In genomic region chr10:43330691-43331090, GRCm38 (mm10) we compare ENCODE assay signal across 15 mouse cellular contexts.
DNase-seq lines count a peak whose midpoint lies in the region; ATAC-seq lines count a peak whose summit lies in the region.
"Had no signal": no experiment of that assay in that cellular context is flagged by ENCODE, and none has a peak within 500 bp of the region (broad histone marks: within the 10 kb centered on the region; RNA-seq: fewer than 3 reads in every experiment).

No protein-coding gene starts in this region.

- no peak overlapping the region for H3K4me2 ChIP-seq in hindbrain, embryonic 16.5 days (ENCODE audit: low read length)
- no peak overlapping the region for H3K4me2 ChIP-seq in midbrain, embryonic 12.5 days (replicated peaks)
- H3K4me2 ChIP-seq in midbrain, embryonic 16.5 days (ENCODE audit: low read length) = no peak overlapping the region
- no peak overlapping the region for H3K4me2 ChIP-seq in midbrain, embryonic 13.5 days (replicated peaks)
- H3K4me2 ChIP-seq in forebrain, embryonic 16.5 days (ENCODE audit: low read length) = no peak overlapping the region
- H3K4me2 ChIP-seq: embryonic facial prominence, embryonic 15.5 days; hindbrain, embryonic 15.5 days; limb, embryonic 13.5 days had no signal

- no peaks in the 10 kb centered on the region for H3K27me3 ChIP-seq in hindbrain, embryonic 10.5 days (ENCODE audit: insufficient read depth, poor library complexity, severe bottlenecking)
- no peaks in the 10 kb centered on the region for H3K27me3 ChIP-seq in hindbrain, embryonic 16.5 days (replicated peaks; ENCODE audit: control insufficient read depth, insufficient read depth, low read length)
- no peaks in the 10 kb centered on the region for H3K27me3 ChIP-seq in midbrain, embryonic 12.5 days
- no peaks in the 10 kb centered on the region for H3K27me3 ChIP-seq in midbrain, embryonic 16.5 days (ENCODE audit: control insufficient read depth, insufficient read depth, low read depth, low read length)
- H3K27me3 ChIP-seq in midbrain, embryonic 13.5 days = no peaks in the 10 kb centered on the region
- H3K27me3 ChIP-seq in forebrain, embryonic 16.5 days (replicated peaks; ENCODE audit: control insufficient read depth, insufficient read depth, low read length) = no peaks in the 10 kb centered on the region
- H3K27me3 ChIP-seq: embryonic facial prominence, embryonic 15.5 days; hindbrain, embryonic 15.5 days; limb, embryonic 13.5 days had no signal

- H3K27ac ChIP-seq in hindbrain, embryonic 10.5 days = peak overlapping the region; percentile 40; the same call in 1 of the 2 replicates
- H3K27ac ChIP-seq in hindbrain, embryonic 16.5 days (ENCODE audit: low read depth, low read length) = no peak overlapping the region
- H3K27ac ChIP-seq in midbrain, embryonic 12.5 days (replicated peaks) = peak overlapping the region; percentile 85; the same call in 1 of the 2 replicates
- H3K27ac ChIP-seq in midbrain, embryonic 16.5 days (ENCODE audit: low read length) = no peak overlapping the region; the same call in 1 of the 2 replicates
- peak overlapping the region; percentile 87 for H3K27ac ChIP-seq in midbrain, embryonic 13.5 days
- no peak overlapping the region for H3K27ac ChIP-seq in forebrain, embryonic 16.5 days (ENCODE audit: low read length)
- H3K27ac ChIP-seq: embryonic facial prominence, embryonic 15.5 days; layer of hippocampus, adult 2 months; limb, embryonic 13.5 days; macrophage had no signal

- H3K9me3 ChIP-seq in hindbrain, embryonic 10.5 days = no peaks in the 10 kb centered on the region
- no peaks in the 10 kb centered on the region for H3K9me3 ChIP-seq in hindbrain, embryonic 16.5 days (ENCODE audit: control insufficient read depth, low read length)
- no peaks in the 10 kb centered on the region for H3K9me3 ChIP-seq in midbrain, embryonic 12.5 days
- no peaks in the 10 kb centered on the region for H3K9me3 ChIP-seq in midbrain, embryonic 16.5 days (replicated peaks; ENCODE audit: control insufficient read depth, low read length, poor library complexity, severe bottlenecking)
- H3K9me3 ChIP-seq in midbrain, embryonic 13.5 days = no peaks in the 10 kb centered on the region
- no peaks in the 10 kb centered on the region for H3K9me3 ChIP-seq in forebrain, embryonic 16.5 days (ENCODE audit: control insufficient read depth, low read length)
- H3K9me3 ChIP-seq: embryonic facial prominence, embryonic 15.5 days; hindbrain, embryonic 15.5 days; limb, embryonic 13.5 days had no signal

- WGBS in hindbrain, embryonic 10.5 days = 58% methylated on average over 4 of the region's 4 CpGs
- 69% methylated on average over 4 of the region's 4 CpGs for WGBS in hindbrain, embryonic 16.5 days
- 51% methylated on average over 4 of the region's 4 CpGs for WGBS in midbrain, embryonic 12.5 days
- 76% methylated on average over 3 of the region's 4 CpGs for WGBS in midbrain, embryonic 16.5 days
- WGBS in midbrain, embryonic 13.5 days = 86% methylated on average over 3 of the region's 4 CpGs
- 75% methylated on average over 4 of the region's 4 CpGs for WGBS in forebrain, embryonic 16.5 days

- no peak overlapping the region for H3K4me3 ChIP-seq in hindbrain, embryonic 10.5 days
- H3K4me3 ChIP-seq in hindbrain, embryonic 16.5 days (ENCODE audit: low read length) = no peak overlapping the region
- no peak overlapping the region for H3K4me3 ChIP-seq in midbrain, embryonic 12.5 days
- H3K4me3 ChIP-seq in midbrain, embryonic 16.5 days (ENCODE audit: low read depth, low read length) = no peak overlapping the region
- no peak overlapping the region for H3K4me3 ChIP-seq in midbrain, embryonic 13.5 days (replicated peaks)
- H3K4me3 ChIP-seq in forebrain, embryonic 16.5 days (replicated peaks; ENCODE audit: low read length) = no peak overlapping the region
- H3K4me3 ChIP-seq: embryonic facial prominence, embryonic 15.5 days; hindbrain, embryonic 15.5 days; layer of hippocampus, adult 2 months; limb, embryonic 13.5 days had no signal

- no peak for DNase-seq in hindbrain, embryonic 10.5 days (ENCODE audit: low spot score)
- no peak for DNase-seq in right cerebral cortex, adult 2 months (ENCODE audit: low spot score in 2 of 2)
- DNase-seq in left cerebral cortex, adult 11 months (ENCODE audit: low spot score) = no peak
- DNase-seq: adrenal gland, adult 2 months; cerebellum, adult 8-10 months had no signal

- H3K9ac ChIP-seq in hindbrain, embryonic 16.5 days (ENCODE audit: low read depth, low read length) = no peak overlapping the region
- H3K9ac ChIP-seq in midbrain, embryonic 12.5 days (replicated peaks) = no peak overlapping the region
- no peak overlapping the region for H3K9ac ChIP-seq in midbrain, embryonic 16.5 days (ENCODE audit: low read depth, low read length)
- H3K9ac ChIP-seq in midbrain, embryonic 13.5 days (replicated peaks) = no peak overlapping the region
- H3K9ac ChIP-seq in forebrain, embryonic 16.5 days (replicated peaks; ENCODE audit: low read depth, low read length) = no peak overlapping the region
- H3K9ac ChIP-seq: embryonic facial prominence, embryonic 15.5 days; hindbrain, embryonic 15.5 days; limb, embryonic 13.5 days had no signal

- no peak for ATAC-seq in hindbrain, embryonic 16.5 days
- peak; percentile 21; the same call in 1 of the 2 replicates for ATAC-seq in midbrain, embryonic 12.5 days (ENCODE audit: low FRiP score, low read depth)
- ATAC-seq in midbrain, embryonic 16.5 days = no peak
- no peak for ATAC-seq in midbrain, embryonic 13.5 days
- no peak for ATAC-seq in forebrain, embryonic 16.5 days

- H3K36me3 ChIP-seq in hindbrain, embryonic 10.5 days = no peaks in the 10 kb centered on the region
- no peaks in the 10 kb centered on the region for H3K36me3 ChIP-seq in hindbrain, embryonic 16.5 days (ENCODE audit: control insufficient read depth, insufficient read depth, low read length)
- H3K36me3 ChIP-seq in midbrain, embryonic 12.5 days = no peaks in the 10 kb centered on the region
- H3K36me3 ChIP-seq in midbrain, embryonic 16.5 days (ENCODE audit: control insufficient read depth, insufficient read depth, low read length) = no peaks in the 10 kb centered on the region
- H3K36me3 ChIP-seq in midbrain, embryonic 13.5 days = no peaks in the 10 kb centered on the region
- no peaks in the 10 kb centered on the region for H3K36me3 ChIP-seq in forebrain, embryonic 16.5 days (ENCODE audit: control insufficient read depth, insufficient read depth)
- H3K36me3 ChIP-seq: embryonic facial prominence, embryonic 15.5 days; hindbrain, embryonic 15.5 days; limb, embryonic 13.5 days had no signal

- H3K4me1 ChIP-seq in hindbrain, embryonic 10.5 days (replicated peaks) = peaks cover 28% of the 10 kb centered on the region
- H3K4me1 ChIP-seq in hindbrain, embryonic 16.5 days (ENCODE audit: control insufficient read depth, insufficient read depth, low read depth, low read length) = peaks cover 21% of the 10 kb centered on the region
- H3K4me1 ChIP-seq in midbrain, embryonic 12.5 days = peaks cover 28% of the 10 kb centered on the region
- H3K4me1 ChIP-seq in midbrain, embryonic 16.5 days (ENCODE audit: control insufficient read depth, insufficient read depth, low read length) = peaks cover 23% of the 10 kb centered on the region
- peaks cover 32% of the 10 kb centered on the region for H3K4me1 ChIP-seq in midbrain, embryonic 13.5 days (replicated peaks)
- H3K4me1 ChIP-seq in forebrain, embryonic 16.5 days (replicated peaks; ENCODE audit: control insufficient read depth, insufficient read depth, low read length) = peaks cover 16% of the 10 kb centered on the region

Comparison
In these comparisons a context has a peak if more than half of its experiments do, and no peak if none do; other contexts are left out.
1. H3K27ac ChIP-seq: peak in hindbrain, embryonic 10.5 days (single experiment), midbrain, embryonic 12.5 days (single experiment) and midbrain, embryonic 13.5 days (single experiment); none in hindbrain, embryonic 16.5 days (single experiment), midbrain, embryonic 16.5 days (single experiment) and forebrain, embryonic 16.5 days (single experiment).